Mouse (Mus musculus): Measurements from ENCODE around the gene Nlgn2.
A peak's percentile ranks its signal among the peaks of the same experiment; 100 is the strongest.

Nlgn2 gene

GRCm38 (mm10) chr11:69858113-69858998 is 20.8 kb upstream of the Nlgn2 start, which contains the start of gene Tnk1:
Gene Tnk1 (minus strand): TSS chr11:69858730.
- DNase-seq, result no peak

GRCm38 (mm10) chr11:69855347-69855746 is 17.8 kb upstream of the Nlgn2 start:
- no peak for DNase-seq

DNA sequence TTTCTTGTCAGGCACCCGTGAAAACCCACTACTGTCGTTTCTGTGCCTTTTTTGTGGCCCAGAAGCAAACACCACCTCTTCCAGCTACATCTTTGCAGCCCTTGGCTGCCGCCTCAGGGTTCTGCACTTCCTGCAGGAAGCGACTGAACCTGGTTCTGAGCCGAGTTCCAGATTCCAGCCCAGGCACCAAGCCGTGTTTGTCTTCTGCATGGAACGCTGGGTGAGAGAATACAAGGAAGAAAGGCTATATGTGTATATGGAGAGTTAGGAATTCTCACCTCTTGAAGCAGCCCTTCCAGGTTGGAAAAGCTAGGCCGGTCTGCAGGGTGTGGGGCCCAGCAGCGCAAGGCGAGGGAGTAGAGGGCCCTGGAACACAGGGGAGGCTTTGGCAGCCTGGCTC is 17.1 kb upstream of the Nlgn2 start:
- DNase-seq, result no peak

- no peak for DNase-seq
These were observed 16.4 kb upstream of the Nlgn2 start for GRCm38 (mm10) chr11:69853994-69854393.

DNA sequence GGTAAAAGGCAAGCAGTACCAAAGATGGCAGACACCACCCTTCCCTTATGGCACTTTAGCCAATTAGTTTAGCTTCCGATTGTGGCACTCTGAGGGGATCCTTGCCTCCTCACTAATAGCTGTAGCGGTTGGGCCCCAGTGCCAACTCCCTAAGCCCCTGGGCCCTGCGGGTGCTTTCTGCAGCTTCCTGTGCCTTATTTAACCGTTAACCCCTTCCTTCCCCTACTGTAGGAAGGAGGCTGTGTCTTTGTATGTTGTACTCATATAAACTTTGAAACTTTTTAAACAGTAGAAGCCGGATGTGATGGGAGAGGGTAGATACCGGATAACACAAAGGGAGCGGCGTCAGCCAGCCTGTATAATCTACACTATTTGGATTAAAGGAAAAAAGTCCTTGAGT is 13.2 kb upstream of the Nlgn2 start:
- no peak for DNase-seq

GRCm38 (mm10) chr11:69849884-69850283 is 12.3 kb upstream of the Nlgn2 start:
- DNase-seq, result no peak

DNA sequence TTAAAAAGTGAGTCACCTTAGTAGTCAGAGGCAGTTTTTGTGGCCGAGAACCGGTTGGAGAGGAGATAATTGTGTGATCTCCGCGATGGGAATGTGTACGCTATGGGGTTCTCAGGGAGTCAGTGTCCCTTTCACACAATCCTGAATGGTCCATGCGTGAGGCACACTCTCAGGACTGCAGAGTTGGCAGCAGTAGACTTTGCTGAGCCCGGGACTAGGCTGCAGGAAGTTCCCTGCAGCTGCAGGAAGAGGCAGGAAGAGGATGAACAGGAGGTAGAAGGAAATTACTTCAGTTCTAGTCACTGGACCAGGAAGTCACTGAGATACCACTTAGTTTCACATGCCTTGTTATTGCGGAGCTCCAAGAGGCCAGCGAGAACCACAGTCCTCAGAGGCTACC is 11.5 kb upstream of the Nlgn2 start:
- DNase-seq, result no peak

DNA sequence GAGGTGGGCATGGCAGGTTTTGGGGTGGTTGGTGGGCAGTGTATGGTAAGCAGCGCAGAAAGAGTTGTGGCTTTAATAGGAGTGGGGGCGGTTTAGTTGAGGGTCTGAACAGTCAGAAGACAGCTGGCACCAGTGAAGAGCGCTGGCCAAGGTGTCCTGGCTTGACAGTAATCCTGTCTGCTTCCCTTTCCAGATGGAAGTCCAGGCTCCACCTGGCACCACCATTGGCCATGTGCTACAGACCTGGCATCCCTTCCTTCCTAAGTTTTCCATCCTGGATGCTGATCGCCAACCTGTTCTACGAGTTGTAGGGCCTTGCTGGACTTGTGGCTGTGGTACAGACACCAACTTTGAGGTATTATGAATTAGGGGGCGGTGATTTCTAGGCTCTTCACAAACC is 10.4 kb upstream of the Nlgn2 start:
- DNase-seq, result no peak

DNA sequence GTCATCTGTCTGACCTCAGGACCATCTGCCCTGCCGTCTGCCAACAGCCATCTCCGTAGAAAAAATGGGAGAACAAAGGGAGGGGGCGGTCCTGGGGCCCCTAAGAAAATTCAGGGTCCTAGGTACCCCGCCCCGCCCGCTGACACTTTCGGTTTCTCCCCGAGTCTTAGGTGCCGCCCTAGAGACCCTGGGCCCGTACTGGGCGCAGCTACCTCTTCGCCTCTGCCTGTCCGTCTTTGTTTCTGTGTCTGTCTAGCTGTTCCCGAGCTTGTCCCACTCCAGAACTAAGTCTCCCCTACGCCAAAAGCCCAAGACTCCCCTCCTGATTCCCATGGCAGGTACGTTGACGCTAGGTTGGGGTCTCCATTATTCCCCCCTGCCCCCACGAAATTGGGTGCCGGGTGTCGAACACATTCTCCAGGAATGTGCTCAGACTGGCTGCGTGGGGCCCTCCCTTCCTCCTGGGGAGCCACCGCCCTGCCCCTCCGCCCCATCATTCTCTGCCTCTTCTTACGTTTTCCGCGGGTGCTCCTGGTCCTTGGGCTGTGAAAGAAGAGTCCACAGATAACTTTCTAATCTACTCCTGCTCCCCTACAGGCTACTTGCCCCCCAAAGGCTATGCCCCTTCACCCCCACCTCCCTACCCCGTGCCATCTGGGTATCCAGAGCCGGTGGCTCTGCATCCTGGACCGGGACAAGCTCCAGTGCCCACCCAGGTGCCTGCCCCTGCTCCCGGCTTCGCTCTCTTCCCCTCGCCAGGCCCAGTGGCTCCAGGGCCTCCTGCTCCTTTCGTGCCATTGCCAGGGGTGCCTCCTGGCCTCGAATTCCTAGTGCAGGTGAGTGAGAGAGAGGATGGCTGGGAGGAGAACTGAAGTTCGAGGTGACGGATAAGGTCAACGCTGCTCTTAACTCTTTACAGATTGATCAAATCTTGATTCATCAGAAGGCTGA is 9.4 kb upstream of the Nlgn2 start:
- DNase-seq, result no peak

DNA sequence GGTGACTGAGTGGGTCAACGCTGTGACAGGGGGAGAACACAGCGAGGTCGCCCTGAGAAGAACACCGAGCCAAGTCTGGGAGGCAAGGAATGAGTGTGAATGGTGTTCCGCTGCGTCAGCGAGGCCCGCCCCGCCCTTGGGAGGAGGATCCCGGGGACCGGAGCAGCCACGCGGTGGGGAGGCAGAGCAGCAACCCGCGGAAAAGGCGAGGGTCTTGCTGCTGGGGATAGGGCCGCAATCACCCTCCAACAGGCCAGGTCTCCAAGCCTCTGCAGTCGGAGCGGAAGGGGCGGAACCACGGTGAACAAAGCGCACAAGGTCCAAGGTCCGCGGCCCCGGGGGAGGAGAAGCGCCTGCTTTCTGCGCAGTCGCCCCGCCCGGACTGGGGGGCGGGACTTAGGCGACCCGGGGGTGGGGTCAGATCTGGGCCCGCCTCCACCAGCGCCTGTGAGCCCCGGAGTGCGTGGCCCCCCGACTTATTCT is 8.7 kb upstream of the Nlgn2 start, which contains the start of gene Plscr3:
Gene Plscr3 (plus strand): TSS at position 179 of the 483 bp plus-strand sequence.
- peak; percentile 81 for DNase-seq

GRCm38 (mm10) chr11:69838714-69839104 is 1.1 kb upstream of the Nlgn2 start:
- DNase-seq, result no peak

- DNase-seq, result peak; percentile 94
These were observed 549 bp upstream of the Nlgn2 start, which contains the start of gene Tmem256 for GRCm38 (mm10) chr11:69837952-69838713. Gene Tmem256 (plus strand): TSS chr11:69838514.

GRCm38 (mm10) chr11:69836703-69837576 is 644 bp downstream of the Nlgn2 start:
- DNase-seq, result peak; percentile 47

- DNase-seq, result no peak
These were observed 1.6 kb downstream of the Nlgn2 start for GRCm38 (mm10) chr11:69835966-69836335.

DNA sequence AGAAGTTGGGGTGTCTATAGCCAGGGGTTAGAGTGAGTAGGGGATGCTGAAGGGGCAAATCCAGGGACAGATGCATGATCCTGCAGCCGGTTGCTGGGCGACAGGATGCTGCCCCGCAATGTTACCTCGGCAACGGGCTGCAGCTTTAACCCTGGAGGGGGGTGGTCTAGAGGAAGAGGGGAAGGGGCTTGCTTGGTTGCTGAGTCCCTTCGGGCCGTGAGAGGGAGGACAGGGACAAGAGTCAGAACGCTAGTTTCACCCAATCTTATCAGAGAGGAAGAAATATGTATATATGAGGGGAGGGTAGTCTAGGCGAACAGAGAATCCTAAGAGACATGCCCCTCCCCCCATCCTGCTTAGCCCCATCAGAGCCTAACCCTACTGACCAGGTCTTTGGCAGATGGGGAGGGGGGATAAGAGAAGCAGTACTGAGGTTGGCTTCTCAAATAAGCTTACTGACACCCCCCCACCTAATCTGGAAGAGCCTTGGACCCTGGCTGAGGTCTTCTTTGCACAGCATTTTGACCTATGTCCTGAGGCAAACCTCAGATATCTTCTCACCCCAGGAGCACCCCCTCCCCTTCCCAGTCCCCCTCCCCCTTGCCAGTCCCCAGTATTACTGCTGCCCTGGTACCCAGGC is 2.1 kb downstream of the Nlgn2 start:
- no peak for DNase-seq

DNA sequence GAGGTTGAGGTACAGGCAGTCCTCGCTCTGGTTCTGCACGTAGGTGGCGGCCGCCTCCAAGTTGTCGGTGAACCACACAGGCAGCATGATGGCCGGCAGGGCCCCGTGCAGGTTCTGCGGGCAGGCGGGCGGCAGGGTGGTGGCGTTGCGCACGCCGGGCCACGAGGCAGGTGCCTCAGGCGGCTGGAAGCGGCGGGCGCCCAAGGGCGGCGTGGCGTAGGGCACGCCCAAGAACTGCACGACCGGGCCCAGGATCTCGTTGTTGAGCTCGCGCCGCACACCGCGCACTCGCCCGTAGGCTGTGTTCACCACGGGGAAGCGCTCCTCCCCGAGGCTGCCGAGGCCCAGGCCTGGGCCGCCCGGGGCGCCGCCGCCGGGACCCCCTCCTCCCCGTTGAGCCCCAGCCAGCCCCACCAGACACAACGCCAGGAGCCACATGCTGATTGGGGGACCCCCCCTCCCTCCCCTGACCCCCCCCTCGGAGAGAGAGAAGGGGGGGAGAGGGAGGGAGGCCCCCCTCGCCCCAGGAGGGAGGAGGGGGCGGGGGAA is 3.5 kb downstream of the Nlgn2 start:
- DNase-seq, result peak; percentile 38

- DNase-seq, result no peak
These were observed 4.0 kb downstream of the Nlgn2 start for GRCm38 (mm10) chr11:69833554-69833953.

GRCm38 (mm10) chr11:69828832-69829231 is 8.8 kb downstream of the Nlgn2 start:
- DNase-seq, result no peak

DNA sequence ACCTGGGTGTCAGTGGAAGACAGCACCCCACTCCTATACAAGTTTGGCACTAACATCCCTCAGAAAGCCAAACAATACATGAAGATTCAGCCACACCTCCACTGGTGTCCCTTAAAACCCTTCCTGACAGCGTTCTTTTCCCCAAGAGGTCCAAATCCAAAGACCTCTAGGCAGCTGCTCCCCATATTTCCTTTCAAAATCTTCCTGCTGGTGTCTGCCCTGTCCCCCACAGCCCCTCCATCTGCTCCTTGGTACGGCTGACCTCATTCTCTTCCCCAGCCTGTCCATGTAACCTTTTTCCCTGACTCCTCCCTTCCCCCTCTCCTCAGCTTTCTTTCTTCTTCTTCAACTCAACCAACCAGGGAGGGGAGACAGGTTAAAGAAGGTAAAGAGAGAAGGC is 14.1 kb downstream of the Nlgn2 start:
- DNase-seq, result no peak

DNA sequence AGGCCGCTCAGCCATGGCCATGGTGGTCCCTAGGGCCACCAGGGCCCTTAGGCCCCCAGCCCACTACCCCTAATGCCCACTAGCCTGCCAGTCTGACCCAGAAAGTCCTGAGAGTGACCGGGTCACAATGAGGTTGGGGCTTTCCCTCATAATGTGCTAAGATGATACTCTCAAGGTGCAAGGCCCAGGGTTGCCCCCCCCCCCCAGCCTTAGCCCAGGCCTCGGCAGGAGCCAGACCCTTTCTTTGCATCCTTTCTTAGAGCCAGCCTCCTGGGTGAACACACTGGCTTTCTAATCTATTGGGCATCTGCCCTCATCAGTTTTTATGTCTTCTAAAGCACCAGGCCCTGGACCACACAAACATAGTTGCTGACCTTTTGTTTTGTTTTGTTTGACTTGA is 15.5 kb downstream of the Nlgn2 start, which contains the start of gene Spem1:
Gene Spem1 (minus strand): TSS at position 101 of the 400 bp plus-strand sequence.
- no peak for DNase-seq

DNA sequence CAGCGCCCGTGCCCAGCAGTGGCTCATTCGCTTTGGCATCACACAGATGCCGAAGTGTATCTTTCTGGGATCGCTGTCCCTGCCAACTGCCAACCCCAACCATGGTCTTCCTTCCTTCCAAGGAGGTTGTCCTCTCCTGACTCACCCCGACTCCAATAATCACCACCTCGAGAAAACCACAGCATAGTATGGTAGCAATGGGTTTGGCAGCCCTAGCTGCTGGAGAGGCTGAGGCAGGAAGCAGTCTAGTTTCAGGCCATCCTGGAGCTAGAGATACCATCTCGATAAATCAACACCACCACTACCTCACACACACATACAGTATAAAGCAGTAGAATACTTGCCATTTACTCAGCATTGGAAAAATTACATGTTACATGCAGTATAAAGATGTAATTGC is 18.7 kb downstream of the Nlgn2 start:
- no peak for DNase-seq
